Mouse (Mus musculus): ENCODE measurements around the gene Vav2. TPM values are rescaled to one million over a fixed set of nuclear protein-coding genes. Genes with fewer than 3 reads are reported as not detected.

Gene Vav2
- polyA plus RNA-seq, 1 experiment = 4.5 TPM

DNA sequence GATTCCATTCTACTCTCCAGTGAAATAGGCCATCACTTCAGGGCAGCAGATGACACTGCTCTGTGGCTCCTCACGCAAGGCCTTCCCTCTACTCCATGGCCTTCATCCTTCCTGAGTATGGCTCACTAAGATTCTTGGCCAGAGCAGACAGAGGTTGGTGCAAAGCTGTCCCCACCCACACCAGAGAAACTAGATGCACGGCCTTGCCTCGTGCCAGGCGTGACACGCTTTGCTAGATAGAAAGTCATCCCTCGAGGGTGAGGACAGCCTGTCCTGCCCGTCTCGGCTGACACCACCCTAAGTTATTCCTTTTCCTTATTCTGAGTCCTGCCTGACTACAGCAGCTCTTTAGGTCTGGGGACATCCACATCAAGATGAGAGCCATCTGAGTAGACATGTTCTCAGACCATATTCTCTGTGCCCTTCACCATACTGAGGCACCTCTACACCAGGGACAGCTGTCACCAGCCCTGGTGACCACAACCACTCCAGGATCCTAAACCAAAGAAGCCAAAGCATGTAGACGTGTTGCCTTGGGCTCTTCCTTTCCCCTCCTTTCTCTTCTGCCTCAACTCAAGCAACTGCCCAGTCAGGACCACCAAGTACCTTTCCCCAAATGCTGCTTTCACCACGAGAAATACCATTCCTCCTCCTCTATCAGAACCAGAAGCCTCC lies 97.3 kb downstream of the Vav2 start:
- no peak for TF ChIP-seq GATA1 (IDR thresholded peaks at IDR 0.05; ENCODE audit: low read length)

DNA sequence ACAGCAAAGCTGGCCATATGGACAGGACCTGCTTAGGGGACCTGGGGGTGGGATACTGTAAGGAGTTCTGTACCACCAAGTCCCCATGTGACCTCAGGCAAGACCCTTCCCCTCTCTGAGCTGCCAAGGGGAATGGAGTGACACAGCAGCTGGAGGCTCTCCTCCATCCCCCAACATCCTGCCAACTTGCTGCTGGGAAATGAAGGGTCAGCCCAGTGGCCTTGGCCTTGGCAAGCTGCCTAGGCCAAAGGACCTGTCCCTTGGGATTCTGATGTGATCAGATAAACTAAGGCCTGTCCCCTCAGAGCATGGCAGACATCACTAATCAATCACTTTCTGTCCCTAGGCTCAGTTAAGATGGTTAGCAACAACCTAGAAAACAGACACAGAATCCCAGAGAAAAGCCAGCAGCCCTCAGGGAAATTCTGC lies 98.2 kb downstream of the Vav2 start:
- TF ChIP-seq GATA1 (IDR thresholded peaks at IDR 0.05; ENCODE audit: low read length) = no peak

- no peak for TF ChIP-seq GATA1 (IDR thresholded peaks at IDR 0.05; ENCODE audit: low read length)
Observed at GRCm38 (mm10) chr2:27327886-27328285, 98.9 kb downstream of the Vav2 start.

GRCm38 (mm10) chr2:27327076-27327475 lies 99.8 kb downstream of the Vav2 start:
- TF ChIP-seq GATA1 (IDR thresholded peaks at IDR 0.05; ENCODE audit: low read length) = no peak

DNA sequence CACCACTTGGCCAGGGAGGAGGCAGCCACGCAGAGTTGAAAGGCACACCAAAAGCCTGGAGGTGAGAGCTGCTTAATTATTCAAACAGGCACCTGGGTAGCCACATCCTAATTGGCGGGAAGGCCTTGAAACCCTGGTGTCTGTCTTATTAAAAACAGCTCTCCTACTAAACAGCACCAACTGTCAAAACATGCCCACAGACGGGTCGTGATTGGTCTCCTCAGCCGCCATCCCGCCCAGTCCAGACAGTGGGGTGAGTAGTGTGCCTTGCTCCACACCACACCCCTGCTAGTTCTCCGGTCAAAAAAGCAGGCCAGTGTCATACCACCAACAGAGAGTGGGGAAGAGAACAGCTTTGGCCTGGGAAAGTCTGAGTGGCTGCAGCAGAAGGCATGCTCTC lies 100.5 kb downstream of the Vav2 start:
- no peak for TF ChIP-seq GATA1 (IDR thresholded peaks at IDR 0.05; ENCODE audit: low read length)

DNA sequence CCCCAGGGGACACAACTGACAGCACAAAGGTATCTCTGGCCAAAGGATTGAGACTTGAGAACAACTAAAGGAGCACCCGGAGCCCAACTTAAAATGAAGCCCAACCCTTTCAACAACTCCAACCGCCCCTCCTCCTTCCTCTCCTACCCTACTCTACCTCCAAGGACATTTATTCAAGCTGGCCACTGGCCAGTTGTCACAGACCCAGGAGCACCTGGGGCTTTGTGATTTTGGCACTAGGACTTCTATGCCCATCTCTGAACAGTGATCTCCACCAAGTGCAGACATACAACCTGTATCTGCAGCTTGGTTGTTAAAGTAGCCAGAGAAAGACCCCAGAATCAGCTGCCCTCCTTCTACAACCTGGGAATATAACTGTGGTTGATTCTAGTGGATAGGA lies 102.1 kb downstream of the Vav2 start:
- no peak for TF ChIP-seq GATA1 (IDR thresholded peaks at IDR 0.05; ENCODE audit: low read length)

DNA sequence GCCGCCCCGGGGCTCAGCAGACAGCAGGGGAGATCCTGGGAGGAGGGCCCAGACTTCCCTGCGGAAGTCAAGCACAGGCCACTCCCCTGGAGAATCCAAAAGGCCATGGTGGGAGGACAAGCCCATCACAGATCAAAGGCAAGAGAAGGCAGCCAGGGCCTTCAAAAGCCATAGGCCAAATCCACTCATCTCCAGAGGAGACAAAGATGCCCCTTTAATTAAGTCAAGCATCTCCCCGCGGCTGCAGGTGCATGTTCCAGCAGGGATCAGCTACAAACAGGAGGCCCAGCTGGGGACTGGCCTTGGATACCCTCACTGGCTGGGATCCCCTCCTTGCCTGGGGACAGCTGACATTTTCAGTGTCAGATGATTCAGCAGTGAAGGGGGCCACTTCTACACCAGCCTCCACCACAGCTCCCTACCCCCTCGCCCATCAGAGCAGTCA lies 105.4 kb downstream of the Vav2 start:
- TF ChIP-seq GATA1 (IDR thresholded peaks at IDR 0.05; ENCODE audit: low read length) = no peak

DNA sequence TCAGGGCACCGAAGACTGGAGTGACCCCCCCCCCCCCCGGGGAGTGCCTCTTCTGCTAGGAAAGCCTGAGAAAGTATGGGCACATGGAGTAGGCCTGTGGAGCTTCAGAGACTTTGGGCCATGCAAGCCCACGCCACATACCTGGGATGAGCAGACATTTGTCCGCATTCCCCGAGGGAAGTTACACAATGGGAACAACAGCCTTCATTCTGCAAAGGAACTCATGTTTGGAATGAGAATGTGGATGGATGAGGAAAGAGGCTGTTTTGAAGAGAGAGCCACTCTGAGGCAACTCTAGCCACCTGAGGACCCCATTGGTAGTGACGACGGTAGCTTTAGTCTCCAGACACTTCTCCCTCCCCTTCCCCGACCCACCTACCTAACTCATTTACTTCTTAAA lies 106.0 kb downstream of the Vav2 start:
- TF ChIP-seq GATA1 (IDR thresholded peaks at IDR 0.05; ENCODE audit: low read length) = no peak

DNA sequence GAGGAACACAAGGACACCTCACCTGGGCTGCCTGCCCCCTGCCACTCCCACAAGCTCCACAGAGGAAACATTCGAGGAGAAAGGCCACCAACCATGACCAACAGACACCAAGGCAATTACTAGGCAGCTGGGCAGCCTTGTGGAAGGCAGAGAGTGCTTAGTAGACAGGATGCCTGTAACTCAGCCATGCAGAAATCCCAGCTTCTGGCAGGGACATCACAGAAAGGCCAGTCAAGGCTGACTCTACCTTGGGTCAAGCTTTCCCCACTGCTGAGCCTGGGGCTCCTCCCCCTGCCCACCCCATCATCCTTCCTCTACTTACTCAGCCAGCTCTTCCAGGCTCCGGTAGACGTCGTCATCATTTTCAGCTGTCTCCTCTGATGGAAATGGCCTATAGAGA lies 108.2 kb downstream of the Vav2 start:
- TF ChIP-seq GATA1 (IDR thresholded peaks at IDR 0.05; ENCODE audit: low read length) = no peak

DNA sequence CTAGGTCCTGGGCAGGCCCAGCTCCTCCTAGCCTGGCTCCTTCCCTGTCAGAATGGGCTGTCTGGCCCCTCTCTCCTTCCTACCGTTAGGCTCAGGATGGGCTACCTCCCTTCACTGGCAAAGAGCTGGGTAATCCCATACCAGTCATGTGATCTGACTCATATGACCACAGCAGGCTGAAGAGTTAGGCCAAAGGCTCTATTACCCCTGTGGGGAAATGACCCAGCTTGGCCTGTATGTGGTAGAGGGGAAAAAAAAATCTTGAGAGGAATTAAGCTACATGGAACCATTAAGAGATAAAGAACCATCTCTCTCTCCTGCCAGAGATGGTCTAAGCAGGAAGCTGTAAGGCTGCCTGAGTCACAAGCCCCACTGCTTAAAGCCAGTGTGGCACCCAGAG lies 108.6 kb downstream of the Vav2 start:
- no peak for TF ChIP-seq GATA1 (IDR thresholded peaks at IDR 0.05; ENCODE audit: low read length)

- no peak for TF ChIP-seq GATA1 (IDR thresholded peaks at IDR 0.05; ENCODE audit: low read length)
Observed at GRCm38 (mm10) chr2:27316167-27316566, 110.7 kb downstream of the Vav2 start.

GRCm38 (mm10) chr2:27314269-27314668 lies 112.6 kb downstream of the Vav2 start:
- no peak for TF ChIP-seq GATA1 (IDR thresholded peaks at IDR 0.05; ENCODE audit: low read length)

GRCm38 (mm10) chr2:27312500-27312899 lies 114.3 kb downstream of the Vav2 start:
- no peak for TF ChIP-seq GATA1 (IDR thresholded peaks at IDR 0.05; ENCODE audit: low read length)

DNA sequence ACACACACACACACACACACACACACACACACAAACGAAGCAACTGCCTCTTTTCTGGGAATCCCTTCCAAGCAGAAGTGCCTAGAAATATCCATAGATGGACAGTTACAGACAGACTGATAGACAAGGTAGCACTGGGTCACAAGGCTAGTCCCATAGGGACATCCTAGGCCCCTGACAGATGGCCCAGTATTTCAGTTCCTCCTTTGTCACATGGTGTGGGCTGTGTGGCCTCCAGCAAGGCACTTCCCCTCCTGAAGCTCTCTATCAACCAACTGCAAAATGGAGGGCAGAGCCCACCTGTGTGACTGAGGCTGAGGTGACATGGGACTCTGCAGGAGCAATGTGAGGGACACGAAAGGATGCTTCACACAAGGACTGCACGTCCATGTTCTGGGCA lies 115.2 kb downstream of the Vav2 start:
- no peak for TF ChIP-seq GATA1 (IDR thresholded peaks at IDR 0.05; ENCODE audit: low read length)

- no peak for TF ChIP-seq GATA1 (IDR thresholded peaks at IDR 0.05; ENCODE audit: low read length)
Observed at GRCm38 (mm10) chr2:27310908-27311307, 115.9 kb downstream of the Vav2 start.

DNA sequence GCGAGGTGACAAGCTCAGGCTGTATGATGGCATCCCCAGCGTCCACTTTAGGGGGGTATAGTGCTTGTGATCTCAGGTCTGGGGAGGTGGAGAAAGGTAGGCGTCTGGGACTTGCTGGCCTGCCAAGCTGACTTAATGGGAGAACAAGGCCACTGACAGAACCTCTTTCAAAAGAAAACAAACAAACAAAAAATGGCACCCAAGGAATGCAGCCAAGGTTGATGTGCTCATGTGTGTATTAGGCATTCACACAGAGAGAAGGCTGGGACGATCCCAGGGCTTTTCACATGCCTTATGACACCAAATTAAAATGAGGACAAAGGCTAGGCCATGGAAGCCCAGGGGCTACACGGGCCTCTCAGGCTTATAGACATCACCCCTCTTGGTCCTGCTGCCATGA lies 116.6 kb downstream of the Vav2 start:
- TF ChIP-seq GATA1 (IDR thresholded peaks at IDR 0.05; ENCODE audit: low read length) = no peak

GRCm38 (mm10) chr2:27306628-27307027 lies 120.2 kb downstream of the Vav2 start:
- TF ChIP-seq GATA1 (IDR thresholded peaks at IDR 0.05; ENCODE audit: low read length) = no peak

DNA sequence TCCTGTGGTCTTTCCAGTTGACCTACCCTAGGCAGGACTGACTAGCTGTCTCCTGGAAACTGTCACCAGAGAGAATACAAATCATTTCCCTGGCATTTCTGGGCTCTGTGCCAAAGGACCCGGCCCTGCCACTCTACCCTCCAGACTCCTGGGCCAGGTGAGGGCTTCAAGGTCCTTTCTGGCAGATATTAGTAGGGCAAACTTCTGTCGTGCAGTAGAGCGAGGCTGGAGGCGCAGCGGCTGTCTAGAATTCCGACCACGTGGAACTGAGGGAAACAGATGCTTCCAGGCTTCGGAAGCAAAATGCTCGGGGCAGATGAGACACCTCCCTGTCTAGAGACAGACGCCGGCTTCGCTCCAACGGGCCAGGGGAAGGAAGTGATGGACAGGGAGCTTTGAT lies 122.1 kb downstream of the Vav2 start:
- no peak for TF ChIP-seq GATA1 (IDR thresholded peaks at IDR 0.05; ENCODE audit: low read length)
